Comparison of ENCODE assay signal across 9 mouse cellular contexts in genomic region chr13:75204417-75204816, GRCm38 (mm10).
DNase-seq lines count a peak whose midpoint lies in the region; ATAC-seq and TF ChIP-seq lines count a peak whose summit lies in the region.
"Had no signal": no experiment of that assay in that cellular context is flagged by ENCODE, and none has a peak within 500 bp of the region (broad histone marks: within the 10 kb centered on the region; RNA-seq: fewer than 3 reads in every experiment).

No protein-coding gene starts in this region.

- H3K27ac ChIP-seq in hindbrain, embryonic 15.5 days (replicated peaks): no peak overlapping the region
- H3K27ac ChIP-seq in hindbrain, embryonic 12.5 days: no peak overlapping the region
- H3K27ac ChIP-seq in forebrain, embryonic 14.5 days (ENCODE audit: low read depth, low read length): no peak overlapping the region
- H3K27ac ChIP-seq in stomach, postnatal 0 days (replicated peaks): no peak overlapping the region

- H3K4me2 ChIP-seq in hindbrain, embryonic 15.5 days: no peak overlapping the region
- no peak overlapping the region for H3K4me2 ChIP-seq in hindbrain, embryonic 12.5 days (replicated peaks)
- H3K4me2 ChIP-seq in forebrain, embryonic 14.5 days (ENCODE audit: low read length): no peak overlapping the region
- no peak overlapping the region for H3K4me2 ChIP-seq in stomach, postnatal 0 days (replicated peaks; ENCODE audit: low read depth)

- no peak for TF ChIP-seq EP300 in stomach, postnatal 0 days (optimal IDR thresholded peaks at IDR 0.05)

- no peaks in the 10 kb centered on the region for H3K4me1 ChIP-seq in hindbrain, embryonic 15.5 days (replicated peaks)
- no peaks in the 10 kb centered on the region for H3K4me1 ChIP-seq in hindbrain, embryonic 12.5 days
- H3K4me1 ChIP-seq in forebrain, embryonic 14.5 days (ENCODE audit: control insufficient read depth, insufficient read depth, low read length): no peaks in the 10 kb centered on the region
- H3K4me1 ChIP-seq in stomach, postnatal 0 days (replicated peaks; ENCODE audit: control insufficient read depth, insufficient read depth): no peaks in the 10 kb centered on the region

- WGBS in hindbrain, embryonic 15.5 days: 39% methylated on average over 2 of the region's 2 CpGs
- 39% methylated on average over 2 of the region's 2 CpGs for WGBS in hindbrain, embryonic 12.5 days
- 28% methylated on average over 2 of the region's 2 CpGs for WGBS in forebrain, embryonic 14.5 days
- WGBS in stomach, postnatal 0 days: 14% methylated on average over 2 of the region's 2 CpGs

- DNase-seq in right cerebral cortex, adult 2 months (ENCODE audit: low spot score in 2 of 2): peak; percentile 6 to 15
- DNase-seq in right cerebral cortex, postnatal 4 days: no peak
- peak; percentile 79 for DNase-seq in forebrain, embryonic 14.5 days (ENCODE audit: low spot score)
- no peak for DNase-seq in stomach, postnatal 0 days (ENCODE audit: low spot score)
- DNase-seq in heart, adult 8-10 months (ENCODE audit: low spot score): no peak
- DNase-seq: adrenal gland, postnatal 14 days had no signal

- H3K36me3 ChIP-seq in hindbrain, embryonic 15.5 days: no peaks in the 10 kb centered on the region
- H3K36me3 ChIP-seq in hindbrain, embryonic 12.5 days: no peaks in the 10 kb centered on the region
- H3K36me3 ChIP-seq in forebrain, embryonic 14.5 days (ENCODE audit: control insufficient read depth, insufficient read depth, low read length): no peaks in the 10 kb centered on the region
- no peaks in the 10 kb centered on the region for H3K36me3 ChIP-seq in stomach, postnatal 0 days (ENCODE audit: control insufficient read depth, insufficient read depth, low read length)

- H3K9me3 ChIP-seq in hindbrain, embryonic 15.5 days: no peaks in the 10 kb centered on the region
- H3K9me3 ChIP-seq in hindbrain, embryonic 12.5 days (replicated peaks): no peaks in the 10 kb centered on the region
- no peaks in the 10 kb centered on the region for H3K9me3 ChIP-seq in forebrain, embryonic 14.5 days (replicated peaks; ENCODE audit: control insufficient read depth, low read length)
- no peaks in the 10 kb centered on the region for H3K9me3 ChIP-seq in stomach, postnatal 0 days (ENCODE audit: control insufficient read depth, low read length)

- peak; percentile 78 for ATAC-seq in hindbrain, embryonic 15.5 days (ENCODE audit: low FRiP score, low read depth)
- ATAC-seq in hindbrain, embryonic 12.5 days (ENCODE audit: low FRiP score): no peak
- peak; percentile 71 for ATAC-seq in forebrain, embryonic 14.5 days
- ATAC-seq in stomach, postnatal 0 days (ENCODE audit: low FRiP score, low TSS enrichment): no peak
- ATAC-seq in erythroblast, adult 5-6 weeks (replicated peaks; ENCODE audit: low FRiP score, poor library complexity, severe bottlenecking): no peak

- no peak overlapping the region for H3K4me3 ChIP-seq in hindbrain, embryonic 15.5 days
- H3K4me3 ChIP-seq in hindbrain, embryonic 12.5 days: no peak overlapping the region
- H3K4me3 ChIP-seq in forebrain, embryonic 14.5 days (ENCODE audit: low read depth, low read length): no peak overlapping the region
- H3K4me3 ChIP-seq in stomach, postnatal 0 days (ENCODE audit: low read depth, low read length): no peak overlapping the region

- TF ChIP-seq CTCF in stomach, postnatal 0 days (IDR thresholded peaks at IDR 0.05; ENCODE audit: low read depth): peak; percentile 70

- no peaks in the 10 kb centered on the region for H3K27me3 ChIP-seq in hindbrain, embryonic 15.5 days
- no peaks in the 10 kb centered on the region for H3K27me3 ChIP-seq in hindbrain, embryonic 12.5 days
- no peaks in the 10 kb centered on the region for H3K27me3 ChIP-seq in forebrain, embryonic 14.5 days (replicated peaks; ENCODE audit: control insufficient read depth, insufficient read depth, low read length)
- H3K27me3 ChIP-seq in stomach, postnatal 0 days (ENCODE audit: control insufficient read depth, insufficient read depth, low read length): no peaks in the 10 kb centered on the region

- no peak overlapping the region for H3K9ac ChIP-seq in hindbrain, embryonic 15.5 days
- H3K9ac ChIP-seq in hindbrain, embryonic 12.5 days: no peak overlapping the region
- no peak overlapping the region for H3K9ac ChIP-seq in forebrain, embryonic 14.5 days (ENCODE audit: low read length)
- no peak overlapping the region for H3K9ac ChIP-seq in stomach, postnatal 0 days (ENCODE audit: low read length)

Comparison
In these comparisons a context has a peak if more than half of its experiments do, and no peak if none do; other contexts are left out.
1. ATAC-seq: peak in hindbrain, embryonic 15.5 days (single experiment) and forebrain, embryonic 14.5 days (single experiment); none in hindbrain, embryonic 12.5 days (single experiment), stomach, postnatal 0 days (single experiment) and erythroblast, adult 5-6 weeks (single experiment).
2. DNase-seq: peak in right cerebral cortex, adult 2 months (2 of 2) and forebrain, embryonic 14.5 days (single experiment); none in right cerebral cortex, postnatal 4 days (single experiment), stomach, postnatal 0 days (single experiment) and heart, adult 8-10 months (single experiment).